Mouse (Mus musculus) left cerebral cortex, postnatal 14 days (tissue): ENCODE results near the gene Olfr575. TPM values are rescaled to one million over a fixed set of nuclear protein-coding genes. Genes with fewer than 3 reads are reported as not detected.

Experiments used
- DNase-seq, 2 experiments: peaks; one replicate each; pipeline ENCODE4 v3.0.0; 2021 to 2022; ENCODE audit warnings: low spot score in 2 of 2, mixed read lengths in 1 of 2
- intact Hi-C: fragments of 180-260 bp; cut with DNase I; formaldehyde crosslinking; loops from one replicate; pipeline ENCODE4 v1.15.1; 2025
- long read RNA-seq, 2 experiments: library from polyadenylated mRNA; stranded (forward); transcript quantifications; one replicate each; pipeline ENCODE4 v2.0.0; 2021
- total RNA-seq, 2 experiments: library from RNA; stranded (reverse); gene quantifications; 2 replicates each; pipeline ENCODE4 v1.2.3; 2021

Gene Olfr575
- total RNA-seq: not detected
- long read RNA-seq, experiment 1: 0 reads
- long read RNA-seq, experiment 2: 0 reads

DNA sequence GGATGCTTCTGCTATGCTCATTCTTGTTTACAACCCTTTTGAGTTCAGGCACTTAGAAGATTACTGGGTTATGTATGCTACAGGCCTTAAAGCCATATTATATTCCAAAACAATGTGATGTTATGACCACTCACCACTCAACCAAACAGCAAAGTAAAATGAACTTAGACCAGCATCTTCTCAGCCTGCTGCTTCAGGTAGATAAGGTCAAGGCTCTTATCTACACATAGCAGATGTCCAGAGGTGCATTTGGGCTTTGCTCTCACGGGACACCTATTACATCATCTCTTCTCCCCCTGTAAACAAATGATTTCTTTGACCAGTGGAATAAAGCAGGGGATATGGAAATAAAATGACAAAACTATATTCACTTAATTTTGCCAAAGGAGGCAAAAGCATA, at the start of gene Olfr575:
Olfr575 (minus strand) TSS at position 183 of the 400 bp plus-strand sequence.
- intact Hi-C loops: no loop called here

GRCm38 (mm10) chr7:102989224-102989623, 30.6 kb upstream of the Olfr575 start, which contains the start of gene Olfr578:
Olfr578 (minus strand) TSS chr7:102989324.
- DNase-seq: no peak
- intact Hi-C loops: no loop called here

More for the DNA sequence above, at the start of gene Olfr575:
- no peak for DNase-seq

DNA sequence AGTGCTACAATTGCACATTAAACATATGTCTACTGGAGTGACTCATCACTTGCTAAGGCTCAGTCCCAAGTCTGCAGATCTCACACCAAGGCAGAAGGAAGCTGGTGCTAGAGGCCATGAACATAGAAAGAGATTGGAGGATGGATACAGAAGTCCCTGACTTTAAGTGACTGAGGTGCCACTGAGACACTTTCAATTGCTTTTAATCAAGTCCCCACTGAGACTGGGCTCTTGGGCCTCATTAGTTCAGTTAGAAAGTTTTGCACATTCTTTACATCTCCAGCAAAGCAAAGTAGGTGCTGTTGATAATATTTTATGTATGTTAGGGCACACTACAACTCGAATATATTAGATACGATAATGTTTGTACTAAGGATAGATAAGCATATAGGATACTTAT, 17.3 kb upstream of the Olfr575 start, which contains the start of gene Olfr577:
Olfr577 (minus strand) TSS at position 101 of the 400 bp plus-strand sequence.
- intact Hi-C loops: no loop called here
- DNase-seq: no peak

DNA sequence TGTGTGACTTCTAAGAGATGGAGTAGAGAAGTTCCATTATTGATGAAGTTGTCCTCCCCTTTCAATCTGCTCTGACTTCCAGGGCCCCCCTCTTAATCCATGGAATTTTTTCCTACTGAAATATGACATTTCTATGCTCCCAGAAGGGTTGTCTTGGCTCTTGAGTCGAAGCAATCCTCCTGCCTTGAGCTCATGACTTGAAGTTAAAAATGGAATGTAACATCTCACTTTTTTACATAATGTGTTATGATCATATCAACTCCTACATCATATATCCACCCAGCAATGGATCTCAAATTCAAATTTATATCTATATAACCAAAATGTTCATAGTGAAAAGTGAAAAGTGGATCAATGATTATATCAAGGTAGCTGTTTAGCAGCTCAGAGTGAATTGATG, 15.8 kb upstream of the Olfr575 start:
- intact Hi-C loops: no loop called here
- no peak for DNase-seq

GRCm38 (mm10) chr7:102962360-102962759, 3.8 kb upstream of the Olfr575 start, which contains the start of gene Olfr576:
Olfr576 (plus strand) TSS chr7:102962660.
- no peak for DNase-seq
- intact Hi-C loops: no loop called here

- DNase-seq: no peak
- intact Hi-C loops: no loop called here
Observed at GRCm38 (mm10) chr7:102958137-102958536, 438 bp downstream of the Olfr575 start.

GRCm38 (mm10) chr7:102950732-102951131, 7.8 kb downstream of the Olfr575 start:
- DNase-seq: no peak
- intact Hi-C loops: no loop called here

GRCm38 (mm10) chr7:102948167-102948566, 10.4 kb downstream of the Olfr575 start, which contains the start of gene Olfr574:
Olfr574 (plus strand) TSS chr7:102948467.
- no peak for DNase-seq
- intact Hi-C loops: no loop called here

DNA sequence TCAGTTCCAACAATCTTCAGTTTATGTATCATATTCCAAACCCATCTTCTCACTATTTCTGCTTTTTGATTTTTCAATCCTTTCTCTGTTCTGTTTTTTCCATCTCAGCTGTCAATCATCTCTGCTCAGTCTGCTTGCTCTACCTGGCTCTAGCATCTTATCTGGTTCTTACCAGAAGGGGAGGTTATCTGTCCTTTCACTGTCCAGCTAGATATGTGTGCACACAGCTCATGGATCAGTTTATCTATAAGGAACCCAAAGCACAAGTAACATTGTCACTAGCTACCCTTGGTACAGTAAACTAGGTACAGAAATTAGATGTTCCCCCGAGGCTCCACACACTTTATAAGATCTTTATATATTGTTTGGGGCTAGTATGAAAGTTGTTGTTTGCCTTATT, 15.2 kb downstream of the Olfr575 start:
- intact Hi-C loops: no loop called here
- no peak for DNase-seq

DNA sequence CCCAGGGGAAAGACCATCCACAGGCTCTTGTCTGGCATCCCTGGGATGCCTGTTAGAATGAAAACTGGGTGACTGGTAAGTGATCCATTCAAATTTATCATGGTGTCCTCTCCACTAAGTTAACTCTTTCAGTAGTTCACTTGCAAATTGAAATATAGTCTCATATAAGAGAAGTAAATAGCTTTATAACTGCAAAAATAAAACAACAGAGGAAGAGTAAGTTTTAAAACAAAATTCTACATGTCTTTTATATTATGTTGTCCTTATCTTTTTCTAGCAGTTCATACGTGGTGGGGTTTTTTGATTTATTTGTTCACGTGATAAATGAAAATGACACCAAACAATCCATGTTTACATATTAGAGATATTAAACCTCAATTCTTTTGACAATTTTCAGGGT, 16.1 kb downstream of the Olfr575 start, which contains the start of gene Olfr573-ps1:
Olfr573-ps1 (minus strand) TSS at position 101 of the 400 bp plus-strand sequence.
- no peak for DNase-seq
- intact Hi-C loops: no loop called here

- intact Hi-C loops: no loop called here
- DNase-seq: no peak
Observed at GRCm38 (mm10) chr7:102927105-102927504, 31.5 kb downstream of the Olfr575 start.

DNA sequence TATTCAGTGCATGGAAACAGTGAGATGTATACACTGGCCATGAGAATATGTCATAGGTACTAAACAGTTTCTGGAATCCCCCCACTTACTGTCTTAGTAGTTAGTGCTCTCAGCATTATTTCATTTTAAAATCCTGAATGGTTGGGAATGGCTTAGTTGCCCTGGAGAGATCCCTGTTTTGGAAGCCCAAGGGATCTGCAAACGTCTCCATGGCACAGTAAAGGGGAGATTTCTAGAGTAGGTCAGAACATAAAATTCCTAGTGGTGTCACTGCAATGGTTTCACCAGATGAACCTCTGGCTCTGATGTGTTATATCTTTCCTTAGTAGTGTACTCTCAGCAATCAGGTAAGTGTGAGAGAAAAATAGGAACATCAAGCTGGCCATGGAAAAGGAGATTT, 34.5 kb downstream of the Olfr575 start, which contains the start of gene Olfr572:
Olfr572 (plus strand) TSS at position 301 of the 400 bp plus-strand sequence.
- DNase-seq: no peak
- intact Hi-C loops: no loop called here

DNA sequence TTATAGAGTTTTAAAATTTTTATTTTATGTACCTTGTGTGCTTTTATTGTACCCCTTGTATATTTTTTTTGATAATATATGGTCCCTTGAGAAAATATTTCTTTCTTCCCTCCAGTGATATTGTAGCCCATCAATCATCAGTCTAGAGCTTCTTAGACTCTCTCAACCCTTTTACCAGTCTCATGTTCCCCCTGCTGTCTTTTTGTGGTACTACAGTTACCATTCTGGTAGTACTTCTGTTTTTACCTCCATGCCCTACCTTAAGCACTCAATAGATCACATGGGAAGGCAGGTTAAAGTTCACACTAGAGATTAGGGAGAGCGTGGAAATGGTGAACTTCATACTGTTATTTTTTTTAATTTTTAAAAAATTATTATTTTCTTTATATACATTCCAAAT, 38.9 kb downstream of the Olfr575 start:
- intact Hi-C loops: loop anchor here (2.0 kb wide), 3 partner anchors 225 to 407 kb away; partner anchors contain the start of genes Olfr556 and Olfr557
- DNase-seq: peak; percentile 7 to 50

- no peak for DNase-seq
- intact Hi-C loops: no loop called here
Observed at GRCm38 (mm10) chr7:102917032-102917875, 41.3 kb downstream of the Olfr575 start, which contains the start of gene Olfr571. Olfr571 (minus strand) TSS chr7:102917536.

- no peak for DNase-seq
- intact Hi-C loops: no loop called here
Observed at GRCm38 (mm10) chr7:102916405-102916804, 42.2 kb downstream of the Olfr575 start.

- no peak for DNase-seq
- intact Hi-C loops: no loop called here
Observed at GRCm38 (mm10) chr7:102915261-102915660, 43.3 kb downstream of the Olfr575 start.

Other genes with a start within 250 kb of the Olfr575 start
- gene Olfr33, start 239.7 kb downstream of the Olfr575 start, total RNA-seq: not detected
- gene Olfr559, start 231.3 kb downstream of the Olfr575 start, total RNA-seq: not detected
- under 1 TPM in 1 of 2 experiments, not detected in 1; 0.17 TPM for gene Olfr560, start 199.4 kb downstream of the Olfr575 start, total RNA-seq
- gene Olfr78, start 199.3 kb downstream of the Olfr575 start, total RNA-seq: under 1 TPM; 0.59 to 0.77 TPM
- not detected for gene Olfr561, start 187.6 kb downstream of the Olfr575 start, total RNA-seq
- gene Olfr564, start 155.3 kb downstream of the Olfr575 start, total RNA-seq: under 1 TPM in 1 of 2 experiments, not detected in 1; 0.36 TPM
- gene Olfr566, start 100.0 kb downstream of the Olfr575 start, total RNA-seq: not detected
- not detected for gene Olfr568, start 81.7 kb downstream of the Olfr575 start, total RNA-seq
- not detected for gene Olfr569, start 67.9 kb downstream of the Olfr575 start, total RNA-seq
- not detected for gene Olfr570, start 64.2 kb downstream of the Olfr575 start, total RNA-seq
- gene Olfr571, start 41.2 kb downstream of the Olfr575 start, total RNA-seq: not detected
- not detected for gene Olfr572, start 34.4 kb downstream of the Olfr575 start, total RNA-seq
- not detected for gene Olfr573-ps1, start 16.2 kb downstream of the Olfr575 start, total RNA-seq
- gene Olfr574, start 10.3 kb downstream of the Olfr575 start, total RNA-seq: not detected
- not detected for gene Olfr576, start 3.9 kb upstream of the Olfr575 start, total RNA-seq
- gene Olfr577, start 17.2 kb upstream of the Olfr575 start, total RNA-seq: not detected
- not detected for gene Olfr578, start 30.5 kb upstream of the Olfr575 start, total RNA-seq
- not detected for gene Olfr582, start 79.2 kb upstream of the Olfr575 start, total RNA-seq
- not detected for gene Olfr583, start 92.5 kb upstream of the Olfr575 start, total RNA-seq
- gene Olfr584, start 123.1 kb upstream of the Olfr575 start, total RNA-seq: not detected
- gene Olfr585, start 138.9 kb upstream of the Olfr575 start, total RNA-seq: not detected
- not detected for gene Olfr586, start 166.9 kb upstream of the Olfr575 start, total RNA-seq
- gene Olfr588-ps1, start 182.1 kb upstream of the Olfr575 start, total RNA-seq: not detected
- not detected for gene Olfr589, start 197.6 kb upstream of the Olfr575 start, total RNA-seq
- not detected for gene Olfr591, start 219.6 kb upstream of the Olfr575 start, total RNA-seq
- gene Olfr592, start 226.0 kb upstream of the Olfr575 start, total RNA-seq: not detected